Mouse (Mus musculus) activated CD4-positive, CD25-positive, alpha-beta regulatory T cell, adult 4 months (primary cell): ENCODE measurements around the gene Map1s. TPM values are rescaled to one million over a fixed set of nuclear protein-coding genes. Genes with fewer than 3 reads are reported as not detected.

Source experiments
- ATAC-seq: one replicate; pipeline ENCODE4 v1.8.0; 2017
- polyA plus RNA-seq, 2 experiments: library from polyadenylated mRNA; unstranded; fragments of 100-300 nt; shearing (Covaris generic); gene quantifications; one replicate each; pipeline ENCODE4 v1.2.1; 2017

Map1s gene
- polyA plus RNA-seq = 10 to 100 TPM; 13.5 to 17.4 TPM

DNA sequence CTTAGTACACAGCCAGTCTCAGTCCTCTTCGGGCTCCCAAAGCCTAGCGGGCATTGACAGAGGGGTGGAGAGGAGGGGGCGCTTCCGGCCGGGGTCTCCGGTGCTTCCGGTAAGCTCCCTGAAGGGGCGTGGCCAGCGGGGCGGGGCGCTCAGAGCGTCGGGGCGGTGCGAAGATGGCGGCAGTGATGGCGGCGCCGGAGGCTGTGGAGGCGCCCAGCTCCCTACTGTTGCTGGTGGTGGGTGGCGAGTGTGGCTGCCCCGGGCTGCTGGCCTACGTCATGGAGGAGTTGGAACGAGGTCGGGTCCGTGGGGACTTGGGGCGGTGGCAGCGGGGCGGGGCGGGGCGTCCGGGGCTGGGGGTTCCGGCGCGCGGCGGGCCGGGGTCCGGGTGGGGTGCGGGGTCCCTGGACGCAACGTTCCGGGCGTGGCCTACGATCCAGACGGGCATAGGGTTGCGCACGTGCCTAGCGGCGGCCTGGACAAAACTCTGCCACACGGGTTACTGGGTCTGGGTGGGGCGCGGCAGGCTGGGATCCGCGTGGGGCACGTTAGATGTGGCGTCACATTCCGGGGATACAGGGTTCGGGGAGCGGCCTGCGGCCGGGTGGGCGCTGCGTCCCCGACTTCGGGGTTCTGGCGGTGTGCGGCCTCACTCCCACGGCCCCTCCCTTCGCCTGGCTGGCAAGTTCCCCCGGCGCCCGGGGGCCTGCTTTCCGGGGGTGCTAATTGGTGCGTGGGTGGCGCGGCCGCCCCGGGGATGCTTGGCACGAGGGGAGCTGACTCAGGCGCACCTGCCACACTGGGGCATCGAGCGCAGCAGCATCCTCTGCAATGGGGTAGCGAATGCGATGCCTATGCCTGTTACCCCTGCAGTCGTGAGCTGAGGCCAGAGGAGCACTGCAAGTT lies at the start of gene Map1s:
Map1s (plus strand) TSS at position 102 of the 906 bp plus-strand sequence.
- peak; percentile 74 for ATAC-seq

GRCm38 (mm10) chr8:70856028-70856427 lies 49.7 kb upstream of the Map1s start:
- no peak for ATAC-seq

GRCm38 (mm10) chr8:70856541-70857197 lies 49.1 kb upstream of the Map1s start:
- ATAC-seq = no peak

GRCm38 (mm10) chr8:70857516-70857915 lies 48.2 kb upstream of the Map1s start:
- no peak for ATAC-seq

DNA sequence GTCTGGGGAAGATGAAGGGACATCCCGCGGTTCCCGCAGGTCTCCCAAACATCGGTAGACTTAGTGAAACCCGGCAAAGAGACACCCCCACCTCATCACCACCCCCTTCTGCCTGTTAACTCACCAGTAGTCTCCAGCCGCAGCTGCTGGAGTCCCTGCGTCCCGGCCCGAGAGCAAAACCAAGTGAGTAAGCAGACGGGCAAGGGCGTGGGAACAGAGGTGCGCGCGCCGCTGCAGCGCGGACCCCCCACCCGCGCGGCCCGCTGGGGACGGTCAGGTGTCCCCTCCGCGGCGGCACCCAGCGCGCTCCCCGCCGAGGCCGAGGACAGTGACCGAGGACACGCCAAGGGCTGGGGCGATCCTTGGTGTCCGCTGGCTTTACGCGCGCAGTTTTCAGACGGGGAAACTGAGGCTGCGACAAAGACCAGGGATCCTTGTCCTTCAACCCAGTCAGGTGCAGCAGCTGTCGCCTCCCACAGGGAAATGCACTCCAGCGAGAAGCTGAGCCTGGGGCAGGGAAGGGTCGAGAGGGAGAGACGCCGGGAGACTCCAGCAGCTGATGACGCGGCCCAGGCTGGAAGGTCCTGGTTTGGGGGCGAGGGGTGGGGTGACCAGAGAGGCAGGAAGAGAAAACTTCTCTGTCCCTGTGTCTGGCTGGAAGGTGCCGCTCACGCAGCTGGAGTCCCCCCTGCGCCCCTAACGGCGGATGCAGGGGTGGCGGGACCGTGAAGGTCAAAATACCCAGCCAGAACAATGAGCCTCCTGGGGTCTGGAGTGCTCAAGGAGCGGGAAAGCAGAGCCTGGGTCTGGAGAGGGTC lies 42.7 kb upstream of the Map1s start, which contains the start of gene Kcnn1:
Kcnn1 (minus strand) TSS at position 435 of the 818 bp plus-strand sequence.
- no peak for ATAC-seq

GRCm38 (mm10) chr8:70863956-70864711 lies 41.6 kb upstream of the Map1s start:
- no peak for ATAC-seq

DNA sequence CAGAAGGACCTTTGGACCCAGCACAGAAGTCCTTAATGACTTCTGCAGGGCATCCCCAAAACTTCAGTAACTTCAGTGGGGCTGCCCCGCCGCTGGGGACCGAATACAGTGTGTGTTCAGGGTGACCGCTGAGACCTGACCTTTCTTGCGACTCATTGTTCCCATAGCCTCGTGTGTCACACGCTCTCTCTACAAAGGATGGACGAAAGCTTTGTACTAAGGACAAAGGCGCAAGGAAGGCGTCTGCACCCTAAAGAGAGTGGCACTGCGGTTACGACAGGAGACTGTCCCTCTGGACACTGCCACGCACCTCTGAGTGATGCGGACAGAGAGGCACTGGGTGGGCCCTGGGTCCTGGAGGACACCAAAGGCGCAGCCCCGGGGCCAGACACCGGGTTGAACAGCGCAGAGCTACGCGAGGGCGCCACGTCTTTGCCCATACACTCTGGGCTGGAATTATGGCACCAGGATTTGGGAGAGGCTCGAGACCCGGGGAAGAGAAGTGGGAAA lies 41.0 kb upstream of the Map1s start:
- no peak for ATAC-seq

GRCm38 (mm10) chr8:70865350-70866000 lies 40.3 kb upstream of the Map1s start:
- peak; percentile 81 for ATAC-seq

DNA sequence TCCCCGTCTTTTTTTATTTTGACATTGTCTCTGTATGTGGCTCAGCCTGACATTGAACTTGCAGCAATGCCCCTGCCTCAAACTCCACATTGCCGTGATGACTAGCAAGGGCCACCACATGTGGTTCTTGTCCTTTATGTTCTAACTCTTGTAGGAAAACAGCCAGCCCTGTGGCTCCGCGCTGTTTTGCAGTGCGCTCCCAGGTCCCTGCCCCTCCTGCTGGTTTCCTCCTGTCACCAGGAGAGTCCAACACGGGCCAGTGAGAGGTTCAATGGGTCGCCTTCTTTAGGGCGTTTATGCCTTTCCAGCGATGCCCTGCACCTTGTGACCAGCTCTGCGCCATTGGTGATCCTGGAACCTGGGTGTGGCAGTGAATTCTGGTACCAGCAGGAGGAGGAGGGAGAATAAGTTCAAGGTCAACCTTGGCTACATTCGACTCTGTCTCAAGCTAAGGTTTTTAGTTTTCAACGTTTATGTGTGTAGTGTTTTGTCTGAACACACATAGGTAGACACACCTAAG lies 39.7 kb upstream of the Map1s start:
- no peak for ATAC-seq

DNA sequence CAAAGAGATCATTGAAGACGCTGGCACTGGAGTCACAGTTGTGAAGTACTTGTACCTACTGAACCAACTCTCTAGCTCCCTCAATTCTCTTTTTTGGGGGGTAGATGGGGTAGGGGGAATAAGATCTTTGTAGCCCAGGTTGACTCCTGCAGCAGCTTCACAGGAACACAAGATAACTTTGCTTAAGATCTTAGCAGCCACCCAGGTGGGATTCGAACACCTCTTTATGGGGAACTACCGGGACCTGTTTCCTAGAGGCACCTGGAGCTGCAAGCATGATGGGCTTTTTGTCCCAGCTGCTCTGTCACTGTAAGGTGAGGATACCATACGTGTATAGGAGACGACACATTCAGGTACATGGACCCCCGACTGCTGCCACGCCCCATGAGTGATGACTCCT lies 39.2 kb upstream of the Map1s start:
- ATAC-seq = no peak

GRCm38 (mm10) chr8:70868559-70869198 lies 37.1 kb upstream of the Map1s start:
- no peak for ATAC-seq

DNA sequence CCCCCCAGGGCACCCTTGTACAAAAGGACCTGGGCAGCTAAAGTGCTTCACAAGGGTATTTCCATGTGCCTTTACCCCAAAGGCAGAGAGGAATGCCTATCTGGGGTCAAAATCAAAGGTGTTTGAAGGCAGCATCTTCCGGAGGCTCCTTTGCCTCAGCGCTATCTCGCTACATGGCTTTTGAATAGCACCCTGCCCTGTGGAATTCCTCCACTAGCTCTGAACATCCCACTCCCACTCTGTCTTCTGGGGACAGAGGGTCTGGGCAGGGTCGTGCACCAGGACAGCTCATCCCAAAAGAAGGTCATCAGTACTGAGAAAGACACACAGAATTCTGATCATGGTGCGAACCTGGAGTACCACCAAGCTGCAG lies 36.5 kb upstream of the Map1s start:
- no peak for ATAC-seq

DNA sequence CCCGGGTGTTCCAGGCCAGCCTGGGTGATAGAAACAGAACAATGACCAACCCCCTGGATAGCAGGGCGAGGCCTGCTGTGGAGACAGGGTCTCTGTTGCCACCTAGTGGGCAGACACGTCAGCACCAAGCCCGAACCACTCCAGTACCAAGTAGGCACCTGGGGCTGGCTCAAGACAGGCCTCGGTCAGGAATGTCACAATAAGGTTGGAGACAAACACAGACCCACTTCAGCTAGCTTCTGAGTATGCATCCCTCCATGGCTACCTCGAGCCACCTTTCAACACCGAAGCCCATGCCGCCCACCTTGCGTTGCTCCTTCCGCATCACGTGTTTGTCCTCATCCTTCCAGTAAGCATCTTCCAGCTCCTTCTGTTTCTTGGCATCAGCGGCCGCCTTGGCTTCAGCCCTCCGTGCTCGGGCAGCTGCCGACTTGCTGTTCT lies 36.1 kb upstream of the Map1s start:
- no peak for ATAC-seq

DNA sequence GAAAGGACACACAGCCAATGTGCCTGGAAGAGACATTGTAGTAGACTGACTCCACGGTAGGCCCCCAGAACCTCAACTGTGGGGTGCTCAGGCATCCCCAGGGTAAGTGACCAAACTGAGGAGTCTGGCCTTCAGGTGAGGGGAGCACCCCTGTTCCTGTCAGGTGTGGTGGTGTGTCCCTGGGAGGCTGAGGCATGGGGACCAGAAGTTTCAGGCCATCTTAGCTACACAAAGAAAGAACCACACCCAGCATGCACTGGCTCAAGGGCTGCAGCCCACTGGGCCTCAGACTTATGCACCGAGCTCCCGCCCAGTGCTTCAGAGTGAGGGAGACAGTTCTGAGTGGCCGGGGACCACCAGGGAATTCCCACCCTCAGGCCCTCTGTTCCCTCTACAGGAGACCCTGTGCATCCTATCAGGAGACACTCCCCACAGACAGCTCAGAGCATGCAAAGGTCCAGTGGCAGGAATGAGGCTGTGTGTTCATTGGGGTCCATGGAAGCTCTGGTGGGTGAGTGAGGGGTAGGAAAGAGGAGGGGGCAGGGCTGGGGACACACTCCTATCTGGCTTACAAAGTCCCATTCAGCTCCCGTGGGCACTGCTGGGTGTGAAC lies 34.4 kb upstream of the Map1s start:
- ATAC-seq = no peak

DNA sequence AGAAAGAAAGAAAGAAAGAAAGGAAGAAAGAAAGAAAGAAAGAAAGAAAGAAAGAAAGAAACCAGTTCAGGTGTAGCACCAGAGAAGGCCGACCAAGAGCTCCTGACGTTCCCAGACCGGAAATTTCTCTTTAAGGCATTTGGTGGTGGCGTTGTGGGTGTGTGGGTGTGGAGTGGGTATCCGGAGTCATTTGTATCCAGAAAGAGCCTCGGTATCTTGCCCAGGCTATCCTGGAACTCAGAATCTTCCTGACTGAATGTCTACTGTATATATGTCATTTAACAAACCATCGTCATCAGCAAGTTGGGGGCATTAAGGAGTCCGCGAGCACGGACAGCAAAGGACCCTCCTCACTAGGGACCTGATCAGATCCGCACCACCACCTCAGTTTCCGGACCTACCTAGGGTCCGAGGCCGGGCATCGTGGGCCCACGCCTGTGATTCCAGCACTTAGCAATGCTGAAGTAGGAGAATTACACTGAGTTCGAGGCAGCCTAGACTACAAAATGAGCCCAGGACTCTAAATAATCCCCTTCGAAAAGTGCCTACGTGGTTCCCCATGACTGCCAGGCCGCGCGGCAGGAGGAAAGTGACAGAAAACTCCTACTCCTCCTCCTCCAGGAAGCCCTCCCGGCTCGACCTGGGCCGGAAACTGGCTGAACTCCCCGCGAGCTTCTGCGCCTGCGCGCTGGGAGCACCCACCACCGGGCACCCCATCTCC lies 32.9 kb upstream of the Map1s start:
- peak; percentile 33 for ATAC-seq

GRCm38 (mm10) chr8:70873364-70873985 lies 32.3 kb upstream of the Map1s start, which contains the start of gene Ccdc124:
Gene Ccdc124 (minus strand): TSS chr8:70873935.
- peak; percentile 74 for ATAC-seq

DNA sequence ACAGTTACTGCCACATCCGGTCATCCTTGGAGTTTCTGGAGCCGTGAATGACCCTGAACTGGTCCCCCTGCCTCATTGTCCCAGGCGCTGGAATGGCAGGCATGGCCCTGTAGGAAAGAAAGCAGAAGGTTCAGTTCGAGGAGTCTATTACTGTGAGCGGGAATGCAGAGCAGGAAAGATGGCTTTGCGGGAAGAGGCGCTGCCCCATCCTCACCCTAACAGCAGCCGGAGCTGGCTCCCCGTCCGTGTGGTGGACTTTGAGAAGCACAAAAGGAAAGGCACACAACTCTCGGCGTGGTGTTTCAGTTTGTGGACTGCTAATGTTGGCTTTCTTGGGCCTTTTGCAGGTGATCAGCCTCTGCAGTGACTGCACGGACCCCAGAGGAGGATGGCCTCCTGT lies 31.3 kb upstream of the Map1s start:
- ATAC-seq = no peak

DNA sequence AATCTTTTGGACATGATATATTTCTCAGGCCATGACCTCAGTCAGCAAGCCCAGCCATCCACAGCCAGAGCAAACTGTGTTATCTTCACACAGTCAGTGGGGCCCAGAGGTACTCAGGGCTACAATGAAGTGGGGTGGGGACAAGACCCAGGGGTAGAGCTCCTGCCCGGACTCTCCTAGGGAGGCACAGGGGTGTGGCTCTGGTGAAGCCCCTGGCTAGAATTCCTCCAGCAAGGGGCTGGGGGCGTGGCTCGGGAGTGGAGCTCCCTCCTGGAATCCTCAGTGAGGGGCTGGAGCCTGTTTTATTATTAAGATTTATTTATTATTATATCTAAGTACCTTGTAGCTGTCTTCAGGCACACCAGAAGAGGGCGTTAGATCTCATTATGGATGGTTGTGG lies 29.4 kb upstream of the Map1s start:
- no peak for ATAC-seq

- ATAC-seq = no peak
Measured at GRCm38 (mm10) chr8:70878178-70878577, 27.6 kb upstream of the Map1s start.
